Mouse (Mus musculus): ENCODE data around the gene Chst11.

Chst11 gene

GRCm38 (mm10) chr10:83184480-83185069 lies 199.3 kb downstream of the Chst11 start:
- DNase-seq, result peak; percentile 33

DNA sequence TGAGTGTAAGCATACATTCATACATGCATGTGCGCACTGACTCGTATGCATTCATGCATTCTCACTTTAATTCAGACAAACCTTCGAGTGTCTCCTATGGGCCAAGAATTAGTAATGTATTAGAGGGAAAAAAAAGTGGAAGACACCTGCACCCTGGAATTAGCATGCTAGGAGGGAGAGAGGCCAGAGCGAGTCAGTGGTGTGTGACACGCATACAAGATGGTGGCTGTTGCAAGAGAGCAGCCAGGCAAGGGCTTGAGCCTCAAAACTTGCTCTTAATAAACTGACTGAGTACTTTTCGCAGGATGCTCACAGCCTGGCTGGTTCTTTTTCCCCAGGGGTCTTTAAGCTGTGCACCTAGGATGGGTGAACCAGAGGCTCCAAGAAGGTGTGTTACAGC lies 199.8 kb downstream of the Chst11 start:
- DNase-seq, result no peak

- no peak for DNase-seq
These were observed 200.9 kb downstream of the Chst11 start for GRCm38 (mm10) chr10:83186167-83186566.

DNA sequence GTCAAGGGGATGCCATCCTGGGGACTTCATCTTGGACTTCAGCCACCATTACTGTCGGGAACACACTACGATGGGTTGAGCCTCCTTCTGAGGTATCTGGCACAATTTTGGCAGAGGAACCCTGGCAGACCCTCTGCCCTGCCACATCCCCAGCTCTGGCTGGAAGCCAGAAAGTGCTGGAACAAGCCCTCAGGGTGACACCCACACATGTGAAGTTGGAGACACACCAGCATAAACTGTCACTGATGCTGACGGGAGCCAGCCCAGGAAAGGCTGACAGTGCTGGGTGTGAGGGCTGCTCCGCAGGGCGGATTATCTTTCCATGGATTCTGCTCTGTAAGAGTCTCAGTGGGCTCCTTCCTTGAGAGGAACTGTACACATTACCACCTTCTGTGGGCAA lies 201.7 kb downstream of the Chst11 start:
- no peak for DNase-seq

GRCm38 (mm10) chr10:83189071-83189470 lies 203.8 kb downstream of the Chst11 start:
- no peak for DNase-seq

GRCm38 (mm10) chr10:83191476-83191875 lies 206.2 kb downstream of the Chst11 start:
- DNase-seq, result no peak

GRCm38 (mm10) chr10:83191982-83192381 lies 206.7 kb downstream of the Chst11 start:
- no peak for DNase-seq

- DNase-seq, result peak; percentile 68
These were observed 212.5 kb downstream of the Chst11 start for GRCm38 (mm10) chr10:83197690-83198336.

- no peak for DNase-seq
These were observed 213.4 kb downstream of the Chst11 start for GRCm38 (mm10) chr10:83198692-83199091.

GRCm38 (mm10) chr10:83199290-83199689 lies 214.0 kb downstream of the Chst11 start:
- no peak for DNase-seq

DNA sequence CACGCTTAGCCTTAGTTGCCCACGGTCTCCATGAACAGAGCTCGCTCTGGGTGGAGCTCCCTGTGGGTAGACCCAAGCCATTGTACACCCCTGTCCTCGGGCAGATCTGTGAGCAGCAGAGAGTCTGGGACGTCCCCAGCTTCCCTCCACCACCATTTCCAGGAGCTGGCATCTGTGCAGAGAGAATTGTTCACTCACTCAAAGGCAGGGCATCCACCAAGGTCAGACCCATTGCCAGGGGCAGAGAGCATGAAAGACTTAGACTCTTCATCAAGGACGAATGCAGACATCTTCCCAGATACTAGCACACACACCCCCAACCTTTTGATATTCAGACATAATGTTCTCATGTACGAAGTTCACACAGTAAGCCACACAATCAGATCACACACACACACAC lies 216.2 kb downstream of the Chst11 start:
- no peak for DNase-seq

DNA sequence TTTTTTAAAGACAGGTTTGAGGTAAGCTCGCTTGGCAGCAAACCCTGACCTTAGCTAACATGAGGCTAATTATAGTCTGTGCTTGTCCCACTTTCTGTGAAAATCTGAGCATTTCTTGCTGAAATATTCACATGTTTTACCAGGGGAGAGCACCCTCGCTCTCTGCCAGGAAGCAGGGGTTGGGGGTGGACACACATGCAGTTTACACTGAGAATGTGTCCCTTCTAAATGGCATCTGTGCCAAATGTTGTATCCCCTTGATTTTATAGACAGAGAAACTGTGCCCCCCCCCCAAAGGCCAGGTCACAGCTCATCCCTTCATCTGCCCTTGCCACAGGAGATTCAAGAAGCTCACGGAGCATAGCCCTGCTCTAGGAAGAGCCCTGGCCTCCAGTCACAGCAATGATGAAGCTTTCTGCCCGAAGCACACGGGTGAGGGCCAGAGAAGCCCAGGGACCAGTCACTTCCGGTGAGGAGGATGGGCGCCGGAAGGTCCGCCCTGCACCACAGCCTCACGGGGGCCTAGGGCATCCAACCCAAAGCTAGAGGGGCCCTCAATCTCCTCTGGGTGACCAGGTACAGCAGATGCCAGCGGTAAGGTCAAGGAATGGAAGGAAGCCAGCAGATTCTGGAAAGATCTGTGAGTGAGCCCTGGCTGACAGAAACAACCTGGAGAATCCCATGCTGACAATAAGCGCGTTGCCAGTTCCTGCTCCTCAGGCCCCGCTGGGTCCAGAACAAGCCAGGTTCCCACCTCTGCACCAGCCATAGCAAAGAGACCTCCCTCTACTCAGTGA lies 217.8 kb downstream of the Chst11 start:
- no peak for DNase-seq

DNA sequence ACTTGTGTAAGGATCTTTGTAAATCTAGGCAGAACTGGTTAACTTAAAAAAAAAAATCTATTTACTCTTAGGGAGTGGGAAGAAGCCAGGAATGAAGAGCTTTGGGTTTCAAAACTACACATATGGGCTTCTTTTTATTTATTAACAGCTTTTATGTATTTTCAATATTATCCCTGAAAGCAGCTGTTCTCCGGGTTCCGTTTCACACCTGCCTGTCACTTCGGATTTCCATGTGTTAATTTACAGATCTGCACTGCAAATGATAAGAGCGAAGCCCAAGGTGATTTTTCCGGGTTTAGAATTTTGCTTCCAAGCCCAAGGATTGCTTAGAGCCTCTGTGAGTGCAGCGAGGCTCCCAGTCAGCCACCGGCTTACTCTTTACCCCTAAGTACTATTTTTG lies 223.1 kb downstream of the Chst11 start:
- no peak for DNase-seq

DNA sequence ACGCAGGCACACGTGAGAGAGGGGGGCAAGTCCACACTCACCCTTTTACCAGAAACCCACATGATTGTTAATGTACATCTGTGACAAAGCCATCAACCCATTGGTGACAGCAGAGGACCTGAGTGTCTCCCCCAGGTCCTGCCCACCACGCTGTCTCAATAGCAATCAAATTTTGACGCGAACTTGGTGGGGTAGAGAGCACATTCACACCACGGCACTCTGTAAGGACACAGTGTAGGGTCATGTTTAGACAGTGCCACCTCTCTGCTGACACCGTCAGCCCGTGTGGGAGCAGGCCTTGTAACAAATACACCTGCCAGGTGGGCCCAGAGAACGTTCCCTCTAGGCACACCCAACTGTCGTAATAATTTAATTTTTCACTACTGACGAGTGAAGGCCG lies 224.1 kb downstream of the Chst11 start:
- no peak for DNase-seq

- no peak for DNase-seq
These were observed 224.8 kb downstream of the Chst11 start for GRCm38 (mm10) chr10:83210122-83210521.

- DNase-seq, result no peak
These were observed 225.8 kb downstream of the Chst11 start for GRCm38 (mm10) chr10:83210968-83211583.

- no peak for DNase-seq
These were observed 227.3 kb downstream of the Chst11 start for GRCm38 (mm10) chr10:83212618-83213017.

- no peak for DNase-seq
These were observed 230.3 kb downstream of the Chst11 start for GRCm38 (mm10) chr10:83215559-83215958.

- DNase-seq, result no peak
These were observed 232.0 kb downstream of the Chst11 start for GRCm38 (mm10) chr10:83217256-83217655.

- no peak for DNase-seq
These were observed 233.5 kb downstream of the Chst11 start for GRCm38 (mm10) chr10:83218778-83219177.

DNA sequence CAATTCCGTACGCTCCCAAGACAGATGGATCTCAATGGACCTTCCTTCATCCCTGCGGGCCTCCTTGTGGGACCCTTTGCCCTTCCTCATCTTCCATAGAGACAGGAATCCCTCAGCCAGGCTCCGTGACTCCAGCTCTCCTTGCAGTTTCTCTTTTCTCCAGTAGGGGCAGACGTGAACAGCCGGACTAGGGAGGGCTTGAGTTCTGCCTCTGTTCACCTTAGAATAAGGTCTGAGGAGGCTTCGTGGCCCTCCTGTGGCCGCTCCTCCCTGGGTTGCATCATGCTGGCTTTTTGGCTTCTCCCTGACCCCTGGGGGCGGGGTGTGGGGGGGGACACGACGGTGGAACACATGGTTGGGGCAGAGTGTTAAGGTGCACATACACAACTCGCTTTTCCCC lies 234.4 kb downstream of the Chst11 start:
- peak; percentile 27 for DNase-seq

DNA sequence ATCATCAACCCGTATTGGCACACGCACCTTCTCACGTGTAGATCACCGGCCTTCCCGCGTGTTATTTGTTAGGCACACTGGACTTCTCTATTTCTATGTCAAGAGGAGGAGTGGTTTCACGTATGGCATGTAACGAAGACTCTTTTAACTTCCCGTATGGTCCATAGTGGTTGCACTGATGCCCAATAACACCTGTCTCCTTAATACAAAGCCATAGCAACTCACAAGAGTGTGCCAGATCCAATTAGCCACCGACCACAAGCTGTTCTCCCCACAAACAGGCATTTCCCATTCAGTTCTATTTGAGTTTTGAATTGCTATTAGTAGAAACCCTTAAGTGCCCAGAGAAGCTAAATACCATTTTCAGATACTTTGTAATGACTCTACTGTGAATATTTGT lies 234.9 kb downstream of the Chst11 start:
- DNase-seq, result no peak

GRCm38 (mm10) chr10:83220847-83221246 lies 235.5 kb downstream of the Chst11 start:
- no peak for DNase-seq

DNA sequence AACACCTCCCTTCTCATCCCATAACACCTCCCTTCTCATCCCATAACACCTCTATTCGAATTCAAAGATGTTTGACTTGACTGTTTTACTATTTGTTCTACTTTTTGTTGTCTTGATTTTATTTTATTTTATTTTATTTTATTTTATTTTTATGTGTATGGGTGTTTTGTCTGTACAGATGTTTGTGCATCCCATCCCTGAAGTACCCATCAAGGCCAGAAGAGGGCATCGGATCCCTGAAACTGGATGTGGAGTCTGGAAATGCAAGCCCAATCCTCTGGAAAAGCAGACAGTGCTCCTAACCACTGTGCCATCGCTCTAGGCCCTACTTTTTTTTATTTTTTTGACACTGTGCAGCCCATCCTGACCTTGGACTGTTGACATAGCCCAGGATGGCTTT lies 239.7 kb downstream of the Chst11 start:
- DNase-seq, result no peak

All from layer of hippocampus, adult 9-11 months (tissue).